Mouse (Mus musculus) left cerebral cortex, postnatal 4 days (tissue): ENCODE measurements around the gene Vmn1r152. TPM values are rescaled to one million over a fixed set of nuclear protein-coding genes. Genes with fewer than 3 reads are reported as not detected.
"Not testable (repeated sequence)": the region's sequence is repeated elsewhere in the genome, so short reads cannot be mapped to it uniquely, and the experiment has no call there.

ENCODE experiments used
- DNase-seq: peaks from one replicate; pipeline ENCODE4 v3.0.0-alpha.2; 2022
- intact Hi-C: fragments of 180-260 bp; cut with DNase I; formaldehyde crosslinking; loops from one replicate; pipeline ENCODE4 v1.15.1; 2025
- total RNA-seq, 2 experiments: library from RNA; stranded (reverse); gene quantifications; 2 replicates each; pipeline ENCODE4 v1.2.3; 2021

Vmn1r152 gene
- total RNA-seq = not detected

GRCm38 (mm10) chr7:22522667-22523066, at the start of gene Vmn1r152:
Gene Vmn1r152, plus strand, starts transcription at chr7:22522967.
- DNase-seq, intact Hi-C loops: not testable (repeated sequence)

- intact Hi-C loops, DNase-seq: not testable (repeated sequence)
These were observed 23.2 kb upstream of the Vmn1r152 start, which contains the start of gene Vmn1r151 for GRCm38 (mm10) chr7:22499578-22499977. Gene Vmn1r151, minus strand, starts transcription at chr7:22499678.

- DNase-seq, intact Hi-C loops: not testable (repeated sequence)
These were observed 12.0 kb downstream of the Vmn1r152 start, which contains the start of gene Gm8677 for GRCm38 (mm10) chr7:22534787-22535186. Gene Gm8677, minus strand, starts transcription at chr7:22534887.

GRCm38 (mm10) chr7:22565243-22565642, 42.5 kb downstream of the Vmn1r152 start, which contains the start of gene Gm4201:
Gene Gm4201, minus strand, starts transcription at chr7:22565343.
- DNase-seq, intact Hi-C loops: not testable (repeated sequence)

Other genes starting within 250 kb of the Vmn1r152 start
- not detected for gene Gm4187, start 193.2 kb upstream of the Vmn1r152 start, total RNA-seq
- not detected for gene Gm8660, start 151.9 kb upstream of the Vmn1r152 start, total RNA-seq
- not detected for gene Vmn1r148, start 109.4 kb upstream of the Vmn1r152 start, total RNA-seq
- not detected for gene Vmn1r149, start 84.7 kb upstream of the Vmn1r152 start, total RNA-seq
- gene Gm10665, start 58.9 kb upstream of the Vmn1r152 start, total RNA-seq = not detected
- not detected for gene Vmn1r151, start 23.3 kb upstream of the Vmn1r152 start, total RNA-seq
- gene Gm8677, start 11.9 kb downstream of the Vmn1r152 start, total RNA-seq = not detected
- gene Gm4201, start 42.4 kb downstream of the Vmn1r152 start, total RNA-seq = not detected
- gene Gm4565, start 65.2 kb downstream of the Vmn1r152 start, total RNA-seq = not detected
- not detected for gene Vmn1r155, start 135.1 kb downstream of the Vmn1r152 start, total RNA-seq
- not detected for gene Gm8693, start 169.3 kb downstream of the Vmn1r152 start, total RNA-seq
- gene Gm4567, start 196.7 kb downstream of the Vmn1r152 start, total RNA-seq = not detected
- not detected for gene Vmn1r157, start 238.7 kb downstream of the Vmn1r152 start, total RNA-seq